ENCODE assay signal across 21 mouse cellular contexts in the genomic region with DNA sequence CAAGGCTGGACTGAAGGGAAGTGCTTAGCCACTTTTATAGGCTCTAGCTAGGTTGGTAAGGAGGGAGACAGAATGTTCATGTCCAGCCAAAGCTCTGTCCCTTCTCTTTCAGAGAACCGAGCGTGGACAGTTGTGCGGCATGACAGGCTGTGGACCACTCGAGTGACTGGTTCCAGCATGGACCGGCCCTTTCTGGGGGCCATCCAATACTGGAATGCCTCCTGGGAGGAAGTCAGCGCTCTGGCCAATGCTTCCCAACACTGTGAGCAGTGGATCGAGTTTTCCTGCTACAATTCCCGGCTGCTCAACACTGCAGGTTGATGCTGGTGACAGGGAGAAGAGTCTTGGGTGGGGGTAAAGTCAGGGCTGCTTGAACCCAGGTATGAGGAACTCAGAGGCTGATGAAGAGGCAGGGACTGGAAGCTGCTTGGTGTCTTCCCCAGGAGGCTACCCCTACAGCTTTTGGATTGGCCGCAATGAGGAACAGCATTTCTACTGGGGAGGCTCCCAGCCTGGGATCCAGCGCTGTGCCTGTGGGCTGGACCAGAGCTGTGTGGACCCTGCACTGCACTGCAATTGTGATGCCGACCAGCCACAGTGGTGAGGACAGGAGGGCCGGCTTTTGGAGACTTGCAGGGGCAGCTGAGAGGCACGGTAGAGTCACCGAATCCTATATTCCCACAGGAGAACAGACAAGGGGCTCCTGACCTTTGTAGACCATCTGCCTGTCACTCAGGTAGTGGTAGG. TPM values are rescaled to one million over a fixed set of nuclear protein-coding genes. Genes with fewer than 3 reads are reported as not detected.
DNase-seq lines count a peak whose midpoint lies in the region; ATAC-seq and TF ChIP-seq lines count a peak whose summit lies in the region.
"Had no signal": no experiment of that assay in that cellular context is flagged by ENCODE, and none has a peak within 500 bp of the region (broad histone marks: within the 10 kb centered on the region; RNA-seq: fewer than 3 reads in every experiment).

No protein-coding gene starts in this region.

- WGBS in forebrain, embryonic 13.5 days = 83% methylated on average over 14 of the region's 14 CpGs
- 83% methylated on average over 14 of the region's 14 CpGs for WGBS in forebrain, embryonic 10.5 days
- WGBS in hindbrain, embryonic 10.5 days = 79% methylated on average over 14 of the region's 14 CpGs
- WGBS in hindbrain, embryonic 14.5 days = 78% methylated on average over 14 of the region's 14 CpGs
- 81% methylated on average over 14 of the region's 14 CpGs for WGBS in midbrain, embryonic 13.5 days
- WGBS in midbrain, embryonic 10.5 days = 82% methylated on average over 14 of the region's 14 CpGs
- WGBS in hindbrain, postnatal 0 days = 67% methylated on average over 14 of the region's 14 CpGs

- no peak for ATAC-seq in forebrain, embryonic 13.5 days
- ATAC-seq in hindbrain, embryonic 14.5 days (ENCODE audit: low FRiP score) = no peak
- no peak for ATAC-seq in midbrain, embryonic 13.5 days
- ATAC-seq in hindbrain, postnatal 0 days = no peak
- ATAC-seq: activated CD4-positive, CD25-positive, alpha-beta regulatory T cell, adult 4 months; intestine, embryonic 15.5 days; lung, postnatal 0 days; Patski had no signal

- no peaks in the 10 kb centered on the region for H3K9me3 ChIP-seq in forebrain, embryonic 13.5 days (replicated peaks)
- H3K9me3 ChIP-seq in forebrain, embryonic 10.5 days = no peaks in the 10 kb centered on the region
- H3K9me3 ChIP-seq in hindbrain, embryonic 10.5 days = no peaks in the 10 kb centered on the region
- no peaks in the 10 kb centered on the region for H3K9me3 ChIP-seq in hindbrain, embryonic 14.5 days (ENCODE audit: control insufficient read depth, low read length)
- H3K9me3 ChIP-seq in midbrain, embryonic 13.5 days = no peaks in the 10 kb centered on the region
- H3K9me3 ChIP-seq in midbrain, embryonic 10.5 days (replicated peaks) = no peaks in the 10 kb centered on the region
- H3K9me3 ChIP-seq in hindbrain, postnatal 0 days (ENCODE audit: low read length) = no peaks in the 10 kb centered on the region
- H3K9me3 ChIP-seq: embryonic facial prominence, embryonic 15.5 days; intestine, embryonic 15.5 days; limb, embryonic 12.5 days had no signal

- no peak for TF ChIP-seq CTCF in hindbrain, postnatal 0 days (IDR thresholded peaks at IDR 0.05; ENCODE audit: low read depth)

- H3K4me3 ChIP-seq in forebrain, embryonic 13.5 days = no peak overlapping the region
- H3K4me3 ChIP-seq in forebrain, embryonic 10.5 days = no peak overlapping the region
- H3K4me3 ChIP-seq in hindbrain, embryonic 10.5 days = no peak overlapping the region
- H3K4me3 ChIP-seq in hindbrain, embryonic 14.5 days (replicated peaks; ENCODE audit: low read length) = no peak overlapping the region
- H3K4me3 ChIP-seq in midbrain, embryonic 13.5 days (replicated peaks) = no peak overlapping the region
- no peak overlapping the region for H3K4me3 ChIP-seq in midbrain, embryonic 10.5 days
- H3K4me3 ChIP-seq in hindbrain, postnatal 0 days (ENCODE audit: low read length) = no peak overlapping the region
- H3K4me3 ChIP-seq: embryonic facial prominence, embryonic 15.5 days; intestine, embryonic 15.5 days; left cerebral cortex, adult 2 months; limb, embryonic 12.5 days had no signal

- no peaks in the 10 kb centered on the region for H3K36me3 ChIP-seq in forebrain, embryonic 13.5 days (ENCODE audit: poor library complexity, severe bottlenecking)
- H3K36me3 ChIP-seq in forebrain, embryonic 10.5 days (replicated peaks) = no peaks in the 10 kb centered on the region
- no peaks in the 10 kb centered on the region for H3K36me3 ChIP-seq in hindbrain, embryonic 10.5 days
- H3K36me3 ChIP-seq in hindbrain, embryonic 14.5 days (replicated peaks; ENCODE audit: control insufficient read depth, insufficient read depth) = no peaks in the 10 kb centered on the region; the same call in 1 of the 2 replicates
- H3K36me3 ChIP-seq in midbrain, embryonic 13.5 days = no peaks in the 10 kb centered on the region
- no peaks in the 10 kb centered on the region for H3K36me3 ChIP-seq in midbrain, embryonic 10.5 days
- peaks cover 22% of the 10 kb centered on the region for H3K36me3 ChIP-seq in hindbrain, postnatal 0 days (ENCODE audit: insufficient read depth, low read length)
- H3K36me3 ChIP-seq: intestine, embryonic 15.5 days; limb, embryonic 12.5 days had no signal

- no peak overlapping the region for H3K27ac ChIP-seq in forebrain, embryonic 13.5 days
- no peak overlapping the region for H3K27ac ChIP-seq in forebrain, embryonic 10.5 days
- H3K27ac ChIP-seq in hindbrain, embryonic 10.5 days = peak overlapping the region; percentile 40; the same call in 1 of the 2 replicates
- no peak overlapping the region for H3K27ac ChIP-seq in hindbrain, embryonic 14.5 days
- H3K27ac ChIP-seq in midbrain, embryonic 13.5 days = no peak overlapping the region
- H3K27ac ChIP-seq in midbrain, embryonic 10.5 days (replicated peaks) = no peak overlapping the region
- H3K27ac ChIP-seq in hindbrain, postnatal 0 days = no peak overlapping the region
- H3K27ac ChIP-seq: embryonic facial prominence, embryonic 15.5 days; intestine, embryonic 15.5 days; kidney, postnatal 0 days; left cerebral cortex, adult 2 months; limb, embryonic 12.5 days; liver, embryonic 14.5 days had no signal

- no peak for DNase-seq in forebrain, embryonic 10.5 days (ENCODE audit: extremely low spot score, low spot score)
- no peak for DNase-seq in hindbrain, embryonic 10.5 days (ENCODE audit: low spot score)
- no peak for DNase-seq in hindbrain, embryonic 14.5 days (ENCODE audit: low spot score)
- DNase-seq in midbrain, embryonic 10.5 days (ENCODE audit: low spot score) = no peak
- no peak for DNase-seq in hindbrain, postnatal 0 days (ENCODE audit: low spot score)
- DNase-seq: adrenal gland, postnatal 14 days; gastrocnemius, postnatal 36 days; thymus, postnatal 36 days had no signal

- 0 out of 2 replicates have a peak overlapping the region, but pooled peaks have one; percentile 21 for H3K9ac ChIP-seq in forebrain, embryonic 13.5 days
- H3K9ac ChIP-seq in hindbrain, embryonic 14.5 days = no peak overlapping the region
- peak overlapping the region; percentile 28; the same call in 1 of the 2 replicates for H3K9ac ChIP-seq in midbrain, embryonic 13.5 days (replicated peaks)
- 0 out of 2 replicates have a peak overlapping the region, but pooled peaks have one; percentile 9 for H3K9ac ChIP-seq in hindbrain, postnatal 0 days (replicated peaks; ENCODE audit: low read length)
- H3K9ac ChIP-seq: embryonic facial prominence, embryonic 15.5 days; intestine, embryonic 15.5 days; limb, embryonic 12.5 days; liver, embryonic 14.5 days had no signal

- H3K27me3 ChIP-seq in forebrain, embryonic 13.5 days = peaks cover 30% of the 10 kb centered on the region
- H3K27me3 ChIP-seq in forebrain, embryonic 10.5 days (ENCODE audit: poor library complexity, severe bottlenecking) = peaks cover 53% of the 10 kb centered on the region
- peaks cover 44% of the 10 kb centered on the region for H3K27me3 ChIP-seq in hindbrain, embryonic 10.5 days (ENCODE audit: insufficient read depth, poor library complexity, severe bottlenecking)
- H3K27me3 ChIP-seq in hindbrain, embryonic 14.5 days (ENCODE audit: control insufficient read depth, insufficient read depth, low read length) = peaks cover 10% of the 10 kb centered on the region; the same call in 1 of the 2 replicates
- peaks cover 24% of the 10 kb centered on the region for H3K27me3 ChIP-seq in midbrain, embryonic 13.5 days
- H3K27me3 ChIP-seq in midbrain, embryonic 10.5 days (ENCODE audit: low read depth, poor library complexity, severe bottlenecking) = peaks cover 46% of the 10 kb centered on the region
- no peaks in the 10 kb centered on the region for H3K27me3 ChIP-seq in hindbrain, postnatal 0 days (ENCODE audit: insufficient read depth, low read length)
- H3K27me3 ChIP-seq: Patski had no signal

- H3K4me1 ChIP-seq in forebrain, embryonic 13.5 days = peaks cover 4% of the 10 kb centered on the region; the same call in 1 of the 2 replicates
- peaks cover 21% of the 10 kb centered on the region for H3K4me1 ChIP-seq in forebrain, embryonic 10.5 days
- peaks cover 23% of the 10 kb centered on the region for H3K4me1 ChIP-seq in hindbrain, embryonic 10.5 days (replicated peaks)
- H3K4me1 ChIP-seq in hindbrain, embryonic 14.5 days (replicated peaks; ENCODE audit: control insufficient read depth, insufficient read depth, low read length) = no peaks in the 10 kb centered on the region; the same call in 1 of the 2 replicates
- peaks cover 13% of the 10 kb centered on the region for H3K4me1 ChIP-seq in midbrain, embryonic 13.5 days (replicated peaks)
- H3K4me1 ChIP-seq in midbrain, embryonic 10.5 days = peaks cover 26% of the 10 kb centered on the region
- H3K4me1 ChIP-seq in hindbrain, postnatal 0 days (ENCODE audit: insufficient read depth, low read length) = no peaks in the 10 kb centered on the region
- H3K4me1 ChIP-seq: intestine, embryonic 15.5 days; limb, embryonic 12.5 days had no signal

- H3K4me2 ChIP-seq in forebrain, embryonic 13.5 days = no peak overlapping the region
- no peak overlapping the region for H3K4me2 ChIP-seq in hindbrain, embryonic 14.5 days (replicated peaks)
- no peak overlapping the region for H3K4me2 ChIP-seq in midbrain, embryonic 13.5 days (replicated peaks)
- no peak overlapping the region for H3K4me2 ChIP-seq in hindbrain, postnatal 0 days (ENCODE audit: low read depth, low read length)
- H3K4me2 ChIP-seq: embryonic facial prominence, embryonic 15.5 days; intestine, embryonic 15.5 days; limb, embryonic 12.5 days had no signal

RNA-seq across cellular contexts. Expression of gene Ccr10, which starts 7.7 kb away (rescaled TPM):
- polyA plus RNA-seq in forebrain, embryonic 13.5 days (2015; fragmentation: Nextera tagmentation; extraction: Ambion mirVana) = 0.10 TPM in 1 of 2 replicates, not detected in the other
- polyA plus RNA-seq in forebrain, embryonic 10.5 days (2016; fragmentation: Nextera tagmentation; extraction: Ambion mirVana) = not detected in 2 replicates
- polyA plus RNA-seq in hindbrain, embryonic 10.5 days (2016; fragmentation: Nextera tagmentation; extraction: Ambion mirVana) = 0.15 and 0.20 TPM in 2 replicates
- 0.23 and 0.25 TPM in 2 replicates for polyA plus RNA-seq in hindbrain, embryonic 14.5 days (2014; fragmentation: Nextera tagmentation; extraction: Ambion mirVana)
- 0.19 and 0.38 TPM in 2 replicates for polyA plus RNA-seq in midbrain, embryonic 13.5 days (2015; fragmentation: Nextera tagmentation; extraction: Ambion mirVana)
- polyA plus RNA-seq in midbrain, embryonic 10.5 days (2016; fragmentation: Nextera tagmentation; extraction: Ambion mirVana) = 0.17 and 0.20 TPM in 2 replicates
- 0.16 and 0.43 TPM in 2 replicates for total RNA-seq in hindbrain, postnatal 0 days (2014; rRNA removed)
- 0.88 and 1.0 TPM in 2 replicates for polyA plus RNA-seq in hindbrain, postnatal 0 days (2015; fragmentation: Nextera tagmentation; extraction: Ambion mirVana)
- total RNA-seq: gastrocnemius, postnatal 36 days; megakaryocyte progenitor cell, adult 5-6 weeks; neutrophil, adult 5-6 weeks had no signal
- polyA plus RNA-seq: limb, embryonic 12.5 days; liver, embryonic 14.5 days had no signal

RNA-seq across cellular contexts. Expression of gene Plekhh3, which starts 11.8 kb away (rescaled TPM):
- 4.5 and 6.4 TPM in 2 replicates for polyA plus RNA-seq in forebrain, embryonic 13.5 days (2015; fragmentation: Nextera tagmentation; extraction: Ambion mirVana)
- polyA plus RNA-seq in forebrain, embryonic 10.5 days (2016; fragmentation: Nextera tagmentation; extraction: Ambion mirVana) = 3.5 and 4.8 TPM in 2 replicates
- 5.8 and 11.8 TPM in 2 replicates for polyA plus RNA-seq in hindbrain, embryonic 10.5 days (2016; fragmentation: Nextera tagmentation; extraction: Ambion mirVana)
- 7.7 and 9.5 TPM in 2 replicates for polyA plus RNA-seq in hindbrain, embryonic 14.5 days (2014; fragmentation: Nextera tagmentation; extraction: Ambion mirVana)
- 7.3 and 8.1 TPM in 2 replicates for polyA plus RNA-seq in midbrain, embryonic 13.5 days (2015; fragmentation: Nextera tagmentation; extraction: Ambion mirVana)
- polyA plus RNA-seq in midbrain, embryonic 10.5 days (2016; fragmentation: Nextera tagmentation; extraction: Ambion mirVana) = 4.5 and 5.6 TPM in 2 replicates
- 26.7 and 32.3 TPM in 2 replicates for total RNA-seq in hindbrain, postnatal 0 days (2014; rRNA removed)
- 8.8 TPM in 2 replicates for polyA plus RNA-seq in hindbrain, postnatal 0 days (2015; fragmentation: Nextera tagmentation; extraction: Ambion mirVana)
- polyA plus RNA-seq: activated CD4-positive, CD25-positive, alpha-beta regulatory T cell, adult 4 months had no signal

RNA-seq across cellular contexts. Expression of gene Cntnap1, which starts 12.6 kb away (rescaled TPM):
- polyA plus RNA-seq in forebrain, embryonic 13.5 days (2015; fragmentation: Nextera tagmentation; extraction: Ambion mirVana) = 0.36 and 0.42 TPM in 2 replicates
- polyA plus RNA-seq in forebrain, embryonic 10.5 days (2016; fragmentation: Nextera tagmentation; extraction: Ambion mirVana) = 0.12 and 0.16 TPM in 2 replicates
- polyA plus RNA-seq in hindbrain, embryonic 10.5 days (2016; fragmentation: Nextera tagmentation; extraction: Ambion mirVana) = 0.29 and 0.71 TPM in 2 replicates
- 6.0 and 6.5 TPM in 2 replicates for polyA plus RNA-seq in hindbrain, embryonic 14.5 days (2014; fragmentation: Nextera tagmentation; extraction: Ambion mirVana)
- 1.3 and 1.5 TPM in 2 replicates for polyA plus RNA-seq in midbrain, embryonic 13.5 days (2015; fragmentation: Nextera tagmentation; extraction: Ambion mirVana)
- polyA plus RNA-seq in midbrain, embryonic 10.5 days (2016; fragmentation: Nextera tagmentation; extraction: Ambion mirVana) = 0.28 and 0.43 TPM in 2 replicates
- 25.4 and 28.9 TPM in 2 replicates for total RNA-seq in hindbrain, postnatal 0 days (2014; rRNA removed)
- 5.8 and 6.5 TPM in 2 replicates for polyA plus RNA-seq in hindbrain, postnatal 0 days (2015; fragmentation: Nextera tagmentation; extraction: Ambion mirVana)
- total RNA-seq: neutrophil, adult 5-6 weeks had no signal

RNA-seq across cellular contexts. Expression of gene Tubg2, which starts 27.2 kb away (rescaled TPM):
- 14.6 and 16.4 TPM in 2 replicates for polyA plus RNA-seq in forebrain, embryonic 13.5 days (2015; fragmentation: Nextera tagmentation; extraction: Ambion mirVana)
- 2.3 and 2.7 TPM in 2 replicates for polyA plus RNA-seq in forebrain, embryonic 10.5 days (2016; fragmentation: Nextera tagmentation; extraction: Ambion mirVana)
- polyA plus RNA-seq in hindbrain, embryonic 10.5 days (2016; fragmentation: Nextera tagmentation; extraction: Ambion mirVana) = 2.8 and 4.8 TPM in 2 replicates
- 48.6 and 50.6 TPM in 2 replicates for polyA plus RNA-seq in hindbrain, embryonic 14.5 days (2014; fragmentation: Nextera tagmentation; extraction: Ambion mirVana)
- polyA plus RNA-seq in midbrain, embryonic 13.5 days (2015; fragmentation: Nextera tagmentation; extraction: Ambion mirVana) = 29.8 and 31.6 TPM in 2 replicates
- polyA plus RNA-seq in midbrain, embryonic 10.5 days (2016; fragmentation: Nextera tagmentation; extraction: Ambion mirVana) = 2.1 and 3.9 TPM in 2 replicates
- total RNA-seq in hindbrain, postnatal 0 days (2014; rRNA removed) = 29.7 and 40.8 TPM in 2 replicates
- 57.7 and 62.8 TPM in 2 replicates for polyA plus RNA-seq in hindbrain, postnatal 0 days (2015; fragmentation: Nextera tagmentation; extraction: Ambion mirVana)
- total RNA-seq: megakaryocyte progenitor cell, adult 5-6 weeks had no signal

RNA-seq across cellular contexts. Expression of gene Ezh1, which starts 43.3 kb away (rescaled TPM):
- polyA plus RNA-seq in forebrain, embryonic 13.5 days (2015; fragmentation: Nextera tagmentation; extraction: Ambion mirVana) = 12.1 and 13.8 TPM in 2 replicates
- polyA plus RNA-seq in forebrain, embryonic 10.5 days (2016; fragmentation: Nextera tagmentation; extraction: Ambion mirVana) = 9.9 and 10.2 TPM in 2 replicates
- polyA plus RNA-seq in hindbrain, embryonic 10.5 days (2016; fragmentation: Nextera tagmentation; extraction: Ambion mirVana) = 13.1 TPM in 2 replicates
- 26.9 and 37.2 TPM in 2 replicates for polyA plus RNA-seq in hindbrain, embryonic 14.5 days (2014; fragmentation: Nextera tagmentation; extraction: Ambion mirVana)
- 17.6 and 17.7 TPM in 2 replicates for polyA plus RNA-seq in midbrain, embryonic 13.5 days (2015; fragmentation: Nextera tagmentation; extraction: Ambion mirVana)
- polyA plus RNA-seq in midbrain, embryonic 10.5 days (2016; fragmentation: Nextera tagmentation; extraction: Ambion mirVana) = 11.1 and 11.2 TPM in 2 replicates
- total RNA-seq in hindbrain, postnatal 0 days (2014; rRNA removed) = 26.7 and 27.6 TPM in 2 replicates
- 20.1 and 22.2 TPM in 2 replicates for polyA plus RNA-seq in hindbrain, postnatal 0 days (2015; fragmentation: Nextera tagmentation; extraction: Ambion mirVana)
